Mouse (Mus musculus) lung, postnatal 0 days (tissue): ENCODE data around the gene Rara.

Experiments
- CTCF ChIP-seq: IDR thresholded peaks from 2 replicates; pipeline ENCODE4 v1.5.1; 2016; ENCODE audit warnings: antibody characterized with exemption, mild to moderate bottlenecking
- EP300 ChIP-seq: IDR thresholded peaks from 2 replicates; pipeline ENCODE4 v1.6.1; 2016; ENCODE audit warnings: antibody characterized with exemption, mild to moderate bottlenecking, control low read depth

DNA sequence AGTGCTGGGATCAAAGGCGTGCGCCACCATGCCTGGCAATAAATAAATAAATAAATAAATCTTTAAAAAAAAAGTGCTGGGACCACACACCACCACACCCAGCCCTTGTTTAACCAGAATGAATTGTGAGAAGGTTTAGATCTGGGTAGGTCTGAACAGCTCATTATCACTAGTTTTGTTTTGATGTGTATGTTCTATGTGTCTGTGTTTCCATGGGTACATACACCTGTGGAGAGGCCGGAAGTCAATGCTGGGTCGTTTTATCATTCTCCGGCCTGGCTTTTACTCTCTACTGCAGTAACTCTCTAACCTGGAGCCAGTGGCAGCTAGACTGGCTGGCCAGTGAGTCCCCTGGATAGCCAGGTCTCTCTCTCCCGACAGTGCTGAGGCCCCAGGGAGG, 63.2 kb downstream of the Rara start:
- TF ChIP-seq EP300 (no peak), CTCF (no peak)
